Mouse (Mus musculus): ENCODE measurements at regions not wholly inside any gene's neighbourhood (a gene's known extent, or its start where the extent isn't known, plus 50 kb on each side); places are given as distances from the start of the nearest gene placed in this dataset.
A peak's percentile ranks its signal among the peaks of the same experiment; 100 is the strongest.

DNA sequence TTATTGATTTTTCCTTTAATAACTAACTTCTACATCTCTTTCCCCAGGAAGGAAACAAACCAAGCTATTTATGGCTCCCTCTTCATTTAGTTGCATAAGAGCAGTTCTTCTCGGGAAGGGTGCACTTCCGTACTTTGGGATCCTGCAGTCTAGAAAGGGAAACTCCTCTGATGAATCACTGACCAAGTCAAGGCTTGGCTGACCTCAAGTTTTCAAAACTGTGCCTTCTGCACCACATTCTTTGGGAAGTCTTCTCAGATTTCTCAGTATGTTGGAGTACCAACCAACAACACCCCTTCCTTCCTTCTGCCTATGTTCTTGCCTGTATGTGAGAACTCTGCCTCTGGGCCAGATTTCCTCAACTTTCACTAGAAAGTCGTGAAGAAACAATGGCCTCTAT, 1452.6 kb downstream of the Gsdmc2 start:
- TF ChIP-seq CTCF (IDR thresholded peaks at IDR 0.05; ENCODE audit: low read depth): no peak
- TF ChIP-seq EP300 (IDR thresholded peaks at IDR 0.05; ENCODE audit: low read depth): peak; percentile 20; the same call in 1 of the 2 replicates
